Mouse (Mus musculus) MEL (cell line): ENCODE measurements around the gene Pttg1ip. TPM values are rescaled to one million over a fixed set of nuclear protein-coding genes. Genes with fewer than 3 reads are reported as not detected.

ENCODE experiments used
- DNase-seq: peaks from one replicate; pipeline ENCODE4 v3.0.0; 2011; ENCODE audit warnings: low read depth, low spot score
- H3K27ac ChIP-seq: 2 replicates; pipeline ENCODE4 v1.5.1; 2012; ENCODE audit warnings: low read depth, mild to moderate bottlenecking, control low read depth, low read length, moderate library complexity; ENCODE audit not compliant: control insufficient read depth
- H3K27me3 ChIP-seq, 2 experiments: fragments of 150-350 bp in 1 of 2; sonication (generic) in 1 of 2; 2 replicates each; pipeline ENCODE4 v1.6.1; 2012; ENCODE audit warnings: low read length in 2 of 2, mild to moderate bottlenecking in 2 of 2, improper control_type of control experiment in 1 of 2, moderate library complexity in 1 of 2; ENCODE audit not compliant: insufficient read depth in 2 of 2, control insufficient read depth in 1 of 2
- H3K36me3 ChIP-seq, 2 experiments: 2 replicates each; pipeline ENCODE4 v1.6.1; 2012 to 2014; ENCODE audit warnings: low read length in 2 of 2, improper control_type of control experiment in 1 of 2, inconsistent platforms in 1 of 2, mild to moderate bottlenecking in 1 of 2; ENCODE audit not compliant: insufficient read depth in 2 of 2, control insufficient read depth in 1 of 2
- H3K4me1 ChIP-seq, 2 experiments: fragments of 150-350 bp in 1 of 2; sonication (generic) in 1 of 2; 2 replicates each; pipeline ENCODE4 v1.6.1; 2012; ENCODE audit warnings: low read length in 2 of 2, improper control_type of control experiment in 1 of 2, mild to moderate bottlenecking in 1 of 2; ENCODE audit not compliant: insufficient read depth in 2 of 2, control insufficient read depth in 1 of 2
- H3K4me3 ChIP-seq, 2 experiments: fragments of 150-350 bp in 1 of 2; sonication (generic) in 1 of 2; 2 replicates each; pipeline ENCODE4 v1.5.1; 2012; ENCODE audit warnings: low read depth in 2 of 2, low read length in 2 of 2, mild to moderate bottlenecking in 2 of 2, moderate library complexity in 2 of 2, control low read depth in 1 of 2, improper control_type of control experiment in 1 of 2; ENCODE audit not compliant: control insufficient read depth in 1 of 2, insufficient read depth in 1 of 2
- H3K79me2 ChIP-seq: 2 replicates; pipeline ENCODE4 v1.6.1; 2012; ENCODE audit warnings: mild to moderate bottlenecking, low read length, moderate library complexity; ENCODE audit not compliant: control insufficient read depth, poor library complexity, insufficient read depth
- H3K9ac ChIP-seq: 2 replicates; pipeline ENCODE4 v1.6.1; 2012; ENCODE audit warnings: low read depth, mild to moderate bottlenecking, control low read depth, low read length, moderate library complexity; ENCODE audit not compliant: control insufficient read depth, poor library complexity, severe bottlenecking
- H3K9me3 ChIP-seq: fragments of 150-350 bp; sonication (generic); replicated peaks from 2 replicates; pipeline ENCODE4 v1.6.1; 2012; ENCODE audit warnings: mild to moderate bottlenecking, low read length, improper control_type of control experiment, moderate library complexity; ENCODE audit not compliant: insufficient read depth
- CHD2 ChIP-seq: IDR thresholded peaks from 2 replicates; pipeline ENCODE4 v1.6.1; 2011; ENCODE audit warnings: low read length, improper control_type of control experiment
- CTCF ChIP-seq, 3 experiments: IDR thresholded peaks in 2 of 3; conservative IDR thresholded peaks in 1 of 3; 2 replicates each; pipeline ENCODE4 v1.5.1; 2011 to 2012; ENCODE audit warnings: low read length in 3 of 3, low read depth in 2 of 3, mild to moderate bottlenecking in 2 of 3, improper control_type of control experiment in 1 of 3, inconsistent platforms in 1 of 3, mixed read lengths in 1 of 3, moderate library complexity in 1 of 3; ENCODE audit not compliant: control insufficient read depth in 1 of 3, insufficient read depth in 1 of 3, poor library complexity in 1 of 3, severe bottlenecking in 1 of 3
- EP300 ChIP-seq, 2 experiments: IDR thresholded peaks; 2 replicates each; pipeline ENCODE4 v1.6.1; 2011; ENCODE audit warnings: improper control_type of control experiment in 2 of 2, low read length in 2 of 2, low read depth in 1 of 2, mild to moderate bottlenecking in 1 of 2
- ETS1 ChIP-seq: IDR thresholded peaks from 2 replicates; pipeline ENCODE4 v1.6.1; 2012; ENCODE audit warnings: low read depth, mild to moderate bottlenecking, inconsistent platforms, low read length, improper control_type of control experiment, moderate library complexity
- GABPA ChIP-seq: IDR thresholded peaks from 2 replicates; pipeline ENCODE4 v1.6.1; 2012; ENCODE audit warnings: low read depth, mild to moderate bottlenecking, inconsistent platforms, low read length, improper control_type of control experiment, moderate library complexity
- HCFC1 ChIP-seq: IDR thresholded peaks from 2 replicates; pipeline ENCODE4 v1.6.1; 2012; ENCODE audit warnings: low read depth, mild to moderate bottlenecking, inconsistent platforms, low read length, improper control_type of control experiment, moderate library complexity
- JUND ChIP-seq: IDR thresholded peaks from 2 replicates; pipeline ENCODE4 v1.6.1; 2011; ENCODE audit warnings: low read depth, mild to moderate bottlenecking, improper control_type of control experiment, low read length
- KAT2A ChIP-seq: conservative IDR thresholded peaks from 2 replicates; pipeline ENCODE4 v1.6.1; 2012; ENCODE audit warnings: low read depth, low read length, improper control_type of control experiment, inconsistent platforms
- MAFK ChIP-seq: IDR thresholded peaks from 2 replicates; pipeline ENCODE4 v1.6.1; 2011; ENCODE audit warnings: low read depth, mild to moderate bottlenecking, low read length, improper control_type of control experiment, borderline replicate concordance
- MAZ ChIP-seq: IDR thresholded peaks from 2 replicates; pipeline ENCODE4 v1.6.1; 2012; ENCODE audit warnings: low read depth, mild to moderate bottlenecking, inconsistent platforms, low read length, improper control_type of control experiment
- MXI1 ChIP-seq: IDR thresholded peaks from 2 replicates; pipeline ENCODE4 v1.6.1; 2011; ENCODE audit warnings: mild to moderate bottlenecking, low read depth, low read length, improper control_type of control experiment
- NELFE ChIP-seq: IDR thresholded peaks from 2 replicates; pipeline ENCODE4 v1.6.1; 2011; ENCODE audit warnings: low read depth, low read length, improper control_type of control experiment
- RAD21 ChIP-seq: IDR thresholded peaks from 2 replicates; pipeline ENCODE4 v1.6.1; 2011; ENCODE audit warnings: mild to moderate bottlenecking, low read depth, low read length, improper control_type of control experiment
- RCOR1 ChIP-seq: IDR thresholded peaks from 2 replicates; pipeline ENCODE4 v1.6.1; 2012; ENCODE audit warnings: low read depth, mild to moderate bottlenecking, inconsistent platforms, low read length, improper control_type of control experiment
- SIN3A ChIP-seq: IDR thresholded peaks from 2 replicates; pipeline ENCODE4 v1.6.1; 2012; ENCODE audit warnings: low read length, improper control_type of control experiment, inconsistent platforms
- SMC3 ChIP-seq: IDR thresholded peaks from 2 replicates; pipeline ENCODE4 v1.6.1; 2011; ENCODE audit warnings: low read depth, low read length, improper control_type of control experiment
- TBP ChIP-seq: IDR thresholded peaks from 2 replicates; pipeline ENCODE4 v1.8.0; 2011; ENCODE audit warnings: low read depth, low read length, improper control_type of control experiment
- UBTF ChIP-seq: IDR thresholded peaks from 2 replicates; pipeline ENCODE4 v1.6.1; 2012; ENCODE audit warnings: low read depth, mild to moderate bottlenecking, inconsistent platforms, low read length, improper control_type of control experiment, moderate library complexity, borderline replicate concordance; ENCODE audit not compliant: insufficient read depth
- USF1 ChIP-seq: IDR thresholded peaks from 2 replicates; pipeline ENCODE4 v1.6.1; 2014; ENCODE audit warnings: low read depth, mild to moderate bottlenecking, inconsistent platforms, low read length, improper control_type of control experiment, moderate library complexity
- ZC3H11A ChIP-seq: IDR thresholded peaks from 2 replicates; pipeline ENCODE4 v1.6.1; 2012; ENCODE audit warnings: low read depth, mild to moderate bottlenecking, inconsistent platforms, low read length, improper control_type of control experiment
- polyA plus RNA-seq, 2 experiments: library from polyadenylated mRNA; stranded (reverse) in 1 of 2; unstranded in 1 of 2; fragments of >175 nt in 1 of 2; fragments of >200 nt in 1 of 2; gene quantifications; 2 replicates each; pipeline versions ENCODE4 v1.2.1 to v1.2.4; 2012; ENCODE audit warnings: low replicate concordance in 2 of 2, low read depth in 1 of 2; ENCODE audit not compliant: insufficient read length in 2 of 2, insufficient read depth in 1 of 2, missing spikeins in 1 of 2
- total RNA-seq: library from RNA; depleted of rRNA; stranded (reverse); fragments of 300-350 nt; gene quantifications from 2 replicates; pipeline ENCODE4 v1.2.3, GENCODE M21; 2012

Gene Pttg1ip
- total and polyA plus RNA-seq, 3 experiments, result 50.4 to 53.1 TPM; not detected in 1

- H3K27ac ChIP-seq, result no peak overlapping the region
- no peak overlapping the region for H3K4me3 ChIP-seq
- TF ChIP-seq MAZ (no peak), KAT2A (no peak), RCOR1 (no peak), GABPA (no peak), USF1 (no peak), UBTF (no peak), TBP (no peak), HCFC1 (no peak), ETS1 (no peak), NELFE (no peak), ZC3H11A (no peak), CTCF (IDR thresholded peaks at IDR 0.05 in 2 of 3, conservative IDR thresholded peaks at IDR 0.05 in 1 of 3; ENCODE audit: control insufficient read depth in 1 of 3, insufficient read depth in 1 of 3, low read depth in 2 of 3, low read length in 3 of 3, poor library complexity in 1 of 3, severe bottlenecking in 1 of 3) (no peak), SIN3A (no peak), MAFK (no peak), CHD2 (no peak), EP300 (IDR thresholded peaks at IDR 0.05; ENCODE audit: low read depth in 1 of 2, low read length in 2 of 2) (no peak)
- TF ChIP-seq, all 39 proteins: peak for 0
- H3K36me3 ChIP-seq, result peaks cover 2 to 14% of the 10 kb centered on the region in 2 experiments
- H3K9ac ChIP-seq, result no peak overlapping the region
- no peak for DNase-seq
- H3K79me2 ChIP-seq, result peaks cover 18% of the 10 kb centered on the region
- peaks cover 6 to 26% of the 10 kb centered on the region in 2 experiments; a peak in 3 of 4 replicates for H3K4me1 ChIP-seq
- H3K9me3 ChIP-seq, result no peaks in the 10 kb centered on the region
- H3K27me3 ChIP-seq, result no peaks in the 10 kb centered on the region
These were observed 21.5 kb downstream of the Pttg1ip start for GRCm38 (mm10) chr10:77603021-77603420.

DNA sequence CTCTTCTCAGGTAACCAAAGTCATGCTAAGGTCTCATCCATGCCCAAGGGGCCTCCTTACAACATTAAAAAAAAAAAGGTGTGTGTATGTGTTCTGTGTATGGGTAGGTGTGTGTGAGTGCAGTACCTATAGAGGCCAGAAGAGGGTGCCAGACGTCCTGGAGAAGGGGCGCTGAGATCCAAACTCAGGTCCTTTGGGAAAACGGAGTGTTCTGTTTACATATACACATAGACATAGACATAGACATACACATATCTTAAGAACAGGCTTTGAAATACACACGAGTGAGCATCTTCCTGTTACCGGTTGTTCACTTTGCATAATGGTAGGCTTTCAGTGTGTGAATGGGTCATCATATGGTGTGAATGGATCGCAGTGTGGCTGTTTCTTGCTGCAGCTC, 22.6 kb downstream of the Pttg1ip start:
- H3K4me1 ChIP-seq, result peaks cover 6 to 26% of the 10 kb centered on the region in 2 experiments; a peak in 3 of 4 replicates
- TF ChIP-seq SMC3 (0 out of 2 replicates have a peak, but pooled peaks have one; percentile 27), MXI1 (no peak), JUND (no peak), RCOR1 (no peak), RAD21 (peak; percentile 32), CTCF (IDR thresholded peaks at IDR 0.05 in 2 of 3, conservative IDR thresholded peaks at IDR 0.05 in 1 of 3; ENCODE audit: control insufficient read depth in 1 of 3, insufficient read depth in 1 of 3, low read depth in 2 of 3, low read length in 3 of 3, poor library complexity in 1 of 3, severe bottlenecking in 1 of 3) (peak; percentile 59 to 84 (median 64))
- TF ChIP-seq, all 39 proteins: peak for 3
- Histone ChIP-seq H3K9ac (no peak overlapping the region), H3K4me3 (no peak overlapping the region), H3K79me2 (peaks cover 26% of the 10 kb centered on the region), H3K27me3 (no peaks in the 10 kb centered on the region), H3K9me3 (no peaks in the 10 kb centered on the region), H3K36me3 (peaks cover 2 to 21% of the 10 kb centered on the region in 2 experiments), H3K27ac (no peak overlapping the region)
- DNase-seq, result peak; percentile 49
